Mouse (Mus musculus) heart, adult 2 months (tissue): ENCODE measurements at regions not wholly inside any gene's neighbourhood (a gene's known extent, or its start where the extent isn't known, plus 50 kb on each side); places are given as distances from the start of the nearest gene placed in this dataset.

Source experiments
- CTCF ChIP-seq: fragments of 200-600 bp; IDR thresholded peaks from 2 replicates; pipeline ENCODE4 v1.8.1; 2022; ENCODE audit warnings: antibody characterized with exemption, mild to moderate bottlenecking, moderate library complexity
- POLR2A ChIP-seq: fragments of 200-500 bp; IDR thresholded peaks from 2 replicates; pipeline ENCODE4 v1.6.1; 2011; ENCODE audit warnings: mild to moderate bottlenecking, low read depth, low read length, control low read depth; ENCODE audit not compliant: insufficient read depth

- TF ChIP-seq POLR2A (no peak), CTCF (peak; percentile 33; the same call in 1 of the 2 replicates)
These were observed 135.3 kb upstream of the Slc38a2 start for GRCm38 (mm10) chr15:96834862-96835261.
